Mouse (Mus musculus): ENCODE results near the gene Flt3l. TPM values are rescaled to one million over a fixed set of nuclear protein-coding genes. Genes with fewer than 3 reads are reported as not detected.

Gene Flt3l
- total and polyA plus RNA-seq, 2 experiments: 3.2 to 30.8 TPM

GRCm38 (mm10) chr7:45082401-45083299 lies 53.6 kb downstream of the Flt3l start:
- no peaks in the 10 kb centered on the region for H3K36me3 ChIP-seq (ENCODE audit: control insufficient read depth, insufficient read depth, low read length)
- H3K27me3 ChIP-seq (ENCODE audit: control insufficient read depth, insufficient read depth, low read length): no peaks in the 10 kb centered on the region
- H3K27ac ChIP-seq (replicated peaks; ENCODE audit: insufficient read depth, low read depth, low read length): peak overlapping the region; percentile 57
- TF ChIP-seq CTCF (IDR thresholded peaks at IDR 0.05; ENCODE audit: low read depth, low read length): no peak
- TF ChIP-seq POLR2A (IDR thresholded peaks at IDR 0.05; ENCODE audit: extremely low read depth, insufficient read depth, low read length): no peak
- H3K4me3 ChIP-seq (ENCODE audit: insufficient read depth, low read depth, low read length): peak overlapping the region; percentile 36
- peak overlapping the region; percentile 37 for H3K9ac ChIP-seq (ENCODE audit: low read depth, low read length)
- H3K4me1 ChIP-seq (ENCODE audit: control insufficient read depth, insufficient read depth, low read length): no peaks in the 10 kb centered on the region
- no peak for DNase-seq (ENCODE audit: extremely low read depth, low read depth, low spot score)
- no peaks in the 10 kb centered on the region for H3K79me2 ChIP-seq (ENCODE audit: control insufficient read depth, insufficient read depth, low read length)
- 62% methylated on average over 25 of the region's 25 CpGs for WGBS

GRCm38 (mm10) chr7:45081016-45081415 lies 55.2 kb downstream of the Flt3l start:
- WGBS: 64% methylated on average over 5 of the region's 5 CpGs
- H3K4me1 ChIP-seq (ENCODE audit: control insufficient read depth, insufficient read depth, low read length): no peaks in the 10 kb centered on the region
- no peaks in the 10 kb centered on the region for H3K27me3 ChIP-seq (ENCODE audit: control insufficient read depth, insufficient read depth, low read length)
- TF ChIP-seq POLR2A (IDR thresholded peaks at IDR 0.05; ENCODE audit: extremely low read depth, insufficient read depth, low read length): no peak
- no peak for TF ChIP-seq CTCF (IDR thresholded peaks at IDR 0.05; ENCODE audit: low read depth, low read length)
- no peak overlapping the region for H3K4me3 ChIP-seq (ENCODE audit: insufficient read depth, low read depth, low read length)
- no peaks in the 10 kb centered on the region for H3K36me3 ChIP-seq (ENCODE audit: control insufficient read depth, insufficient read depth, low read length)
- H3K9ac ChIP-seq (ENCODE audit: low read depth, low read length): no peak overlapping the region
- no peak for DNase-seq (ENCODE audit: extremely low read depth, low read depth, low spot score)
- no peak overlapping the region for H3K27ac ChIP-seq (replicated peaks; ENCODE audit: insufficient read depth, low read depth, low read length)
- no peaks in the 10 kb centered on the region for H3K79me2 ChIP-seq (ENCODE audit: control insufficient read depth, insufficient read depth, low read length)

GRCm38 (mm10) chr7:45079856-45080255 lies 56.4 kb downstream of the Flt3l start:
- peak; percentile 93 for TF ChIP-seq CTCF (IDR thresholded peaks at IDR 0.05; ENCODE audit: low read depth, low read length)
- no peak for TF ChIP-seq POLR2A (IDR thresholded peaks at IDR 0.05; ENCODE audit: extremely low read depth, insufficient read depth, low read length)
- H3K4me3 ChIP-seq (ENCODE audit: insufficient read depth, low read depth, low read length): no peak overlapping the region
- no peak overlapping the region for H3K27ac ChIP-seq (replicated peaks; ENCODE audit: insufficient read depth, low read depth, low read length)
- H3K79me2 ChIP-seq (ENCODE audit: control insufficient read depth, insufficient read depth, low read length): no peaks in the 10 kb centered on the region
- peaks cover 7% of the 10 kb centered on the region; the same call in 1 of the 2 replicates for H3K4me1 ChIP-seq (ENCODE audit: control insufficient read depth, insufficient read depth, low read length)
- H3K27me3 ChIP-seq (ENCODE audit: control insufficient read depth, insufficient read depth, low read length): no peaks in the 10 kb centered on the region
- H3K9ac ChIP-seq (ENCODE audit: low read depth, low read length): no peak overlapping the region
- H3K36me3 ChIP-seq (ENCODE audit: control insufficient read depth, insufficient read depth, low read length): no peaks in the 10 kb centered on the region
- 1% methylated on average over 10 of the region's 10 CpGs for WGBS
- DNase-seq (ENCODE audit: extremely low read depth, low read depth, low spot score): peak; percentile 62

Other genes with a start within 250 kb of the Flt3l start
Only the 30 nearest of the 33 such genes appear.
- gene Ap2a1, start 206.9 kb downstream of the Flt3l start, total RNA-seq (2014; rRNA removed): 14.5 and 18.3 TPM in 2 replicates
- 32.8 and 38.2 TPM in 2 replicates for gene Ap2a1, start 206.9 kb downstream of the Flt3l start, polyA plus RNA-seq (2012; rRNA removed)
- not detected in 2 replicates for gene Tsks, start 193.2 kb downstream of the Flt3l start, total RNA-seq (2014; rRNA removed)
- gene Tsks, start 193.2 kb downstream of the Flt3l start, polyA plus RNA-seq (2012; rRNA removed): 0.20 and 0.51 TPM in 2 replicates
- gene Cpt1c, start 161.6 kb downstream of the Flt3l start, total RNA-seq (2014; rRNA removed): 0.09 and 0.34 TPM in 2 replicates
- 0.71 and 0.91 TPM in 2 replicates for gene Cpt1c, start 161.6 kb downstream of the Flt3l start, polyA plus RNA-seq (2012; rRNA removed)
- gene Prmt1, start 149.9 kb downstream of the Flt3l start, total RNA-seq (2014; rRNA removed): 15.9 and 23.0 TPM in 2 replicates
- 26.0 and 36.1 TPM in 2 replicates for gene Prmt1, start 149.9 kb downstream of the Flt3l start, polyA plus RNA-seq (2012; rRNA removed)
- gene Irf3, start 138.8 kb downstream of the Flt3l start, total RNA-seq (2014; rRNA removed): 58.5 and 59.0 TPM in 2 replicates
- 82.0 and 101 TPM in 2 replicates for gene Irf3, start 138.8 kb downstream of the Flt3l start, polyA plus RNA-seq (2012; rRNA removed)
- 4.2 and 5.6 TPM in 2 replicates for gene Bcl2l12, start 137.7 kb downstream of the Flt3l start, total RNA-seq (2014; rRNA removed)
- 13.3 and 14.5 TPM in 2 replicates for gene Bcl2l12, start 137.7 kb downstream of the Flt3l start, polyA plus RNA-seq (2012; rRNA removed)
- gene Scaf1, start 120.1 kb downstream of the Flt3l start, total RNA-seq (2014; rRNA removed): 4.4 and 9.7 TPM in 2 replicates
- gene Scaf1, start 120.1 kb downstream of the Flt3l start, polyA plus RNA-seq (2012; rRNA removed): 25.7 and 31.8 TPM in 2 replicates
- gene Rras, start 118.5 kb downstream of the Flt3l start, total RNA-seq (2014; rRNA removed): 8.9 and 13.9 TPM in 2 replicates
- 53.4 and 54.9 TPM in 2 replicates for gene Rras, start 118.5 kb downstream of the Flt3l start, polyA plus RNA-seq (2012; rRNA removed)
- gene Prr12, start 83.6 kb downstream of the Flt3l start, total RNA-seq (2014; rRNA removed): 1.2 and 1.7 TPM in 2 replicates
- gene Prr12, start 83.6 kb downstream of the Flt3l start, polyA plus RNA-seq (2012; rRNA removed): 2.7 and 3.7 TPM in 2 replicates
- 20.1 and 22.8 TPM in 2 replicates for gene Nosip, start 74.0 kb downstream of the Flt3l start, total RNA-seq (2014; rRNA removed)
- 31.4 and 35.8 TPM in 2 replicates for gene Nosip, start 74.0 kb downstream of the Flt3l start, polyA plus RNA-seq (2012; rRNA removed)
- 26.1 and 32.8 TPM in 2 replicates for gene Prrg2, start 73.8 kb downstream of the Flt3l start, total RNA-seq (2014; rRNA removed)
- 74.1 and 83.8 TPM in 2 replicates for gene Prrg2, start 73.8 kb downstream of the Flt3l start, polyA plus RNA-seq (2012; rRNA removed)
- gene Rcn3, start 44.2 kb downstream of the Flt3l start, total RNA-seq (2014; rRNA removed): 6.7 and 8.8 TPM in 2 replicates
- 14.9 and 16.3 TPM in 2 replicates for gene Rcn3, start 44.2 kb downstream of the Flt3l start, polyA plus RNA-seq (2012; rRNA removed)
- 163 and 188 TPM in 2 replicates for gene Fcgrt, start 32.6 kb downstream of the Flt3l start, total RNA-seq (2014; rRNA removed)
- 170 and 193 TPM in 2 replicates for gene Fcgrt, start 32.6 kb downstream of the Flt3l start, polyA plus RNA-seq (2012; rRNA removed)
- gene Rps11, start 12.0 kb downstream of the Flt3l start, total RNA-seq (2014; rRNA removed): 355 and 400 TPM in 2 replicates
- 95.1 and 111 TPM in 2 replicates for gene Rps11, start 12.0 kb downstream of the Flt3l start, polyA plus RNA-seq (2012; rRNA removed)
- 1,440 and 1,681 TPM in 2 replicates for gene Rpl13a, start 7.7 kb downstream of the Flt3l start, total RNA-seq (2014; rRNA removed)
- gene Rpl13a, start 7.7 kb downstream of the Flt3l start, polyA plus RNA-seq (2012; rRNA removed): 488 and 544 TPM in 2 replicates
- gene Gm45713, start 201 bp downstream of the Flt3l start, total RNA-seq (2014; rRNA removed): 0.13 TPM in 1 of 2 replicates, not detected in the other
- gene Gm45713, start 201 bp downstream of the Flt3l start, polyA plus RNA-seq (2012; rRNA removed): 0.98 TPM in 1 of 2 replicates, not detected in the other
- 48.0 and 59.1 TPM in 2 replicates for gene Pih1d1, start 17.9 kb upstream of the Flt3l start, total RNA-seq (2014; rRNA removed)
- 62.1 and 66.4 TPM in 2 replicates for gene Pih1d1, start 17.9 kb upstream of the Flt3l start, polyA plus RNA-seq (2012; rRNA removed)
- 33.3 and 47.6 TPM in 2 replicates for gene Aldh16a1, start 18.2 kb upstream of the Flt3l start, total RNA-seq (2014; rRNA removed)
- gene Aldh16a1, start 18.2 kb upstream of the Flt3l start, polyA plus RNA-seq (2012; rRNA removed): 116 and 162 TPM in 2 replicates
- gene Slc17a7, start 27.5 kb upstream of the Flt3l start, total RNA-seq (2014; rRNA removed): 0.07 TPM in 1 of 2 replicates, not detected in the other
- gene Slc17a7, start 27.5 kb upstream of the Flt3l start, polyA plus RNA-seq (2012; rRNA removed): not detected in 2 replicates
- gene Gfy, start 43.1 kb upstream of the Flt3l start, total RNA-seq (2014; rRNA removed): not detected in 2 replicates
- not detected in 2 replicates for gene Gfy, start 43.1 kb upstream of the Flt3l start, polyA plus RNA-seq (2012; rRNA removed)
- not detected in 2 replicates for gene Pth2, start 44.6 kb upstream of the Flt3l start, total RNA-seq (2014; rRNA removed)
- not detected in 2 replicates for gene Pth2, start 44.6 kb upstream of the Flt3l start, polyA plus RNA-seq (2012; rRNA removed)
- gene Ccdc155, start 68.5 kb upstream of the Flt3l start, total RNA-seq (2014; rRNA removed): not detected in 2 replicates
- not detected in 2 replicates for gene Ccdc155, start 68.5 kb upstream of the Flt3l start, polyA plus RNA-seq (2012; rRNA removed)
- not detected in 2 replicates for gene Dkkl1, start 75.7 kb upstream of the Flt3l start, total RNA-seq (2014; rRNA removed)
- 0.21 TPM in 1 of 2 replicates, not detected in the other for gene Dkkl1, start 75.7 kb upstream of the Flt3l start, polyA plus RNA-seq (2012; rRNA removed)
- 1.2 and 1.5 TPM in 2 replicates for gene Tead2, start 79.3 kb upstream of the Flt3l start, total RNA-seq (2014; rRNA removed)
- 0.97 and 2.9 TPM in 2 replicates for gene Tead2, start 79.3 kb upstream of the Flt3l start, polyA plus RNA-seq (2012; rRNA removed)
- gene Cd37, start 102.7 kb upstream of the Flt3l start, total RNA-seq (2014; rRNA removed): 1.4 and 1.5 TPM in 2 replicates
- 4.5 and 11.5 TPM in 2 replicates for gene Cd37, start 102.7 kb upstream of the Flt3l start, polyA plus RNA-seq (2012; rRNA removed)
- 0.20 and 0.37 TPM in 2 replicates for gene Slc6a16, start 104.7 kb upstream of the Flt3l start, total RNA-seq (2014; rRNA removed)
- gene Slc6a16, start 104.7 kb upstream of the Flt3l start, polyA plus RNA-seq (2012; rRNA removed): 0.86 and 1.9 TPM in 2 replicates
- not detected in 2 replicates for gene Slc6a21, start 141.1 kb upstream of the Flt3l start, total RNA-seq (2014; rRNA removed)
- gene Slc6a21, start 141.1 kb upstream of the Flt3l start, polyA plus RNA-seq (2012; rRNA removed): 0.12 and 0.18 TPM in 2 replicates
- 1.2 TPM in 2 replicates for gene Trpm4, start 197.3 kb upstream of the Flt3l start, total RNA-seq (2014; rRNA removed)
- 1.2 and 1.5 TPM in 2 replicates for gene Trpm4, start 197.3 kb upstream of the Flt3l start, polyA plus RNA-seq (2012; rRNA removed)
- gene Hrc, start 198.9 kb upstream of the Flt3l start, total RNA-seq (2014; rRNA removed): 0.28 TPM in 1 of 2 replicates, not detected in the other
- gene Hrc, start 198.9 kb upstream of the Flt3l start, polyA plus RNA-seq (2012; rRNA removed): not detected in 2 replicates
- 0.07 TPM in 1 of 2 replicates, not detected in the other for gene Ppfia3, start 230.6 kb upstream of the Flt3l start, total RNA-seq (2014; rRNA removed)
- 0.14 TPM in 1 of 2 replicates, not detected in the other for gene Ppfia3, start 230.6 kb upstream of the Flt3l start, polyA plus RNA-seq (2012; rRNA removed)

Measured in liver, adult 2 months (tissue).